Mouse (Mus musculus) midbrain, embryonic 13.5 days (tissue): ENCODE data around the gene Cep162. TPM values are rescaled to one million over a fixed set of nuclear protein-coding genes. Genes with fewer than 3 reads are reported as not detected.

Source experiments
- ATAC-seq: fragments of 200-750 bp; cut with Nextera tagmentation; 2 replicates; pipeline ENCODE4 v1.8.0; 2017; ENCODE audit warnings: mild to moderate bottlenecking, moderate TSS enrichment, moderate library complexity
- H3K27ac ChIP-seq: fragments of 300-500 bp; sonication (generic); 2 replicates; pipeline ENCODE4 v1.5.1; 2015; ENCODE audit warnings: inconsistent platforms, mild to moderate bottlenecking, moderate library complexity
- H3K27me3 ChIP-seq: fragments of 300-500 bp; sonication (generic); 2 replicates; pipeline ENCODE4 v1.6.1; 2015; ENCODE audit warnings: mild to moderate bottlenecking, inconsistent platforms
- H3K36me3 ChIP-seq: fragments of 300-500 bp; sonication (generic); 2 replicates; pipeline ENCODE4 v1.6.1; 2015; ENCODE audit warnings: mild to moderate bottlenecking, inconsistent platforms
- H3K4me1 ChIP-seq: fragments of 300-500 bp; sonication (generic); replicated peaks from 2 replicates; pipeline ENCODE4 v1.6.1; 2015; ENCODE audit warnings: inconsistent platforms
- H3K4me2 ChIP-seq: fragments of 300-500 bp; sonication (generic); replicated peaks from 2 replicates; pipeline ENCODE4 v1.6.1; 2015; ENCODE audit warnings: moderate library complexity, mild to moderate bottlenecking, inconsistent platforms
- H3K4me3 ChIP-seq: fragments of 300-500 bp; sonication (generic); replicated peaks from 2 replicates; pipeline ENCODE4 v1.5.1; 2015; ENCODE audit warnings: mild to moderate bottlenecking, inconsistent platforms
- H3K9ac ChIP-seq: fragments of 300-500 bp; sonication (generic); replicated peaks from 2 replicates; pipeline ENCODE4 v1.6.1; 2015; ENCODE audit warnings: mild to moderate bottlenecking, inconsistent platforms
- H3K9me3 ChIP-seq: fragments of 300-500 bp; sonication (generic); 2 replicates; pipeline ENCODE4 v1.6.1; 2016; ENCODE audit warnings: mild to moderate bottlenecking, inconsistent platforms
- WGBS: fragments of 180-500 bp; shearing (Covaris S2); methylation state at CpG from one replicate; pipeline ENCODE4 v1.1.7; 2015; 5-methylcytosine and 5-hydroxymethylcytosine counted together
- polyA plus RNA-seq: library from polyadenylated mRNA; unstranded; fragments of >200 nt; fragmentation: Nextera tagmentation; extraction: Ambion mirVana; gene quantifications from 2 replicates; pipeline ENCODE4 v1.2.1, GENCODE M21; 2015

Gene Cep162
- polyA plus RNA-seq, 1 experiment from 2014 or later: 8.8 TPM

- Histone ChIP-seq H3K9me3 (no peaks in the 10 kb centered on the region), H3K27me3 (peaks cover 36% of the 10 kb centered on the region), H3K4me2 (no peak overlapping the region), H3K27ac (no peak overlapping the region), H3K4me1 (peaks cover 16% of the 10 kb centered on the region), H3K4me3 (no peak overlapping the region), H3K9ac (no peak overlapping the region), H3K36me3 (no peaks in the 10 kb centered on the region)
- WGBS: 81% methylated on average over 2 of the region's 2 CpGs
- ATAC-seq: no peak
Measured at GRCm38 (mm10) chr9:87147927-87148326, 107.4 kb downstream of the Cep162 start.

GRCm38 (mm10) chr9:87146400-87146799 is 108.9 kb downstream of the Cep162 start:
- Histone ChIP-seq H3K9me3 (no peaks in the 10 kb centered on the region), H3K4me1 (peaks cover 16% of the 10 kb centered on the region), H3K36me3 (no peaks in the 10 kb centered on the region), H3K4me3 (no peak overlapping the region), H3K4me2 (no peak overlapping the region), H3K27ac (no peak overlapping the region), H3K9ac (no peak overlapping the region), H3K27me3 (peaks cover 36% of the 10 kb centered on the region)
- 82% methylated on average over 4 of the region's 4 CpGs for WGBS
- no peak for ATAC-seq

GRCm38 (mm10) chr9:87145671-87146070 is 109.7 kb downstream of the Cep162 start:
- WGBS: 32% methylated on average over 11 of the region's 11 CpGs
- Histone ChIP-seq H3K4me2 (peak overlapping the region; percentile 70), H3K4me1 (peaks cover 16% of the 10 kb centered on the region), H3K36me3 (no peaks in the 10 kb centered on the region), H3K9ac (no peak overlapping the region), H3K27me3 (peaks cover 36% of the 10 kb centered on the region), H3K9me3 (no peaks in the 10 kb centered on the region), H3K4me3 (peak overlapping the region; percentile 41), H3K27ac (no peak overlapping the region)
- 0 out of 2 replicates have a peak, but pooled peaks have one; percentile 25 for ATAC-seq

- Histone ChIP-seq H3K36me3 (no peaks in the 10 kb centered on the region), H3K4me2 (peak overlapping the region; percentile 70), H3K4me3 (peak overlapping the region; percentile 41), H3K9ac (peak overlapping the region; percentile 51), H3K27ac (no peak overlapping the region), H3K27me3 (peaks cover 36% of the 10 kb centered on the region), H3K9me3 (no peaks in the 10 kb centered on the region), H3K4me1 (peaks cover 16% of the 10 kb centered on the region)
- WGBS: 4% methylated on average over 15 of the region's 15 CpGs
- ATAC-seq: no peak
Measured at GRCm38 (mm10) chr9:87145180-87145579, 110.2 kb downstream of the Cep162 start.

- WGBS: under 1% methylated on average over 19 of the region's 19 CpGs
- H3K4me2 ChIP-seq: peak overlapping the region; percentile 70
- H3K4me3 ChIP-seq: peak overlapping the region; percentile 41
- H3K9ac ChIP-seq: peak overlapping the region; percentile 51
- no peaks in the 10 kb centered on the region for H3K9me3 ChIP-seq
- H3K27ac ChIP-seq: no peak overlapping the region
- H3K36me3 ChIP-seq: no peaks in the 10 kb centered on the region
- H3K27me3 ChIP-seq: peaks cover 36% of the 10 kb centered on the region
- peak; percentile 76 for ATAC-seq
- H3K4me1 ChIP-seq: peaks cover 16% of the 10 kb centered on the region
Measured at GRCm38 (mm10) chr9:87144532-87144931, 110.8 kb downstream of the Cep162 start.

- under 1% methylated on average over 29 of the region's 29 CpGs for WGBS
- no peak within 1 kb of the TSS for H3K27ac ChIP-seq
- peak; percentile 95 for ATAC-seq
Measured at GRCm38 (mm10) chr9:87144106-87144505, 111.2 kb downstream of the Cep162 start, which contains the start of gene Mrap2. TSS of gene Mrap2 (plus strand) at chr9:87144306.

GRCm38 (mm10) chr9:87143076-87143475 is 112.3 kb downstream of the Cep162 start:
- H3K9ac ChIP-seq: no peak overlapping the region
- H3K27ac ChIP-seq: no peak overlapping the region
- no peak for ATAC-seq
- peaks cover 16% of the 10 kb centered on the region for H3K4me1 ChIP-seq
- no peak overlapping the region for H3K4me2 ChIP-seq
- no peak overlapping the region for H3K4me3 ChIP-seq
- no peaks in the 10 kb centered on the region for H3K9me3 ChIP-seq
- peaks cover 36% of the 10 kb centered on the region for H3K27me3 ChIP-seq
- WGBS: 91% methylated on average over 3 of the region's 3 CpGs
- no peaks in the 10 kb centered on the region for H3K36me3 ChIP-seq

More at GRCm38 (mm10) chr9:87144106-87144505, 111.2 kb downstream of the Cep162 start, which contains the start of gene Mrap2:
- H3K4me2 ChIP-seq: peak within 1 kb of the TSS; percentile 70
- no peaks in the 10 kb centered on the region for H3K36me3 ChIP-seq
- peak within 1 kb of the TSS; percentile 51 for H3K9ac ChIP-seq
- peaks cover 36% of the 10 kb centered on the region for H3K27me3 ChIP-seq
- H3K4me3 ChIP-seq: peak within 1 kb of the TSS; percentile 41
- H3K9me3 ChIP-seq: no peaks in the 10 kb centered on the region
- H3K4me1 ChIP-seq: peaks cover 16% of the 10 kb centered on the region

Other genes with a start within 250 kb of the Cep162 start
- gene Ripply2, start 240.0 kb downstream of the Cep162 start, polyA plus RNA-seq: 6.2 and 6.4 TPM in 2 replicates
- gene Cyb5r4, start 233.5 kb downstream of the Cep162 start, polyA plus RNA-seq: 87.4 and 89.5 TPM in 2 replicates
- gene Mrap2, start 111.2 kb downstream of the Cep162 start, polyA plus RNA-seq: 0.47 and 0.54 TPM in 2 replicates